Mouse (Mus musculus): ENCODE measurements at regions not wholly inside any gene's neighbourhood (a gene's known extent, or its start where the extent isn't known, plus 50 kb on each side); places are given as distances from the start of the nearest gene placed in this dataset.
A peak's percentile ranks its signal among the peaks of the same experiment; 100 is the strongest.

- no peak for TF ChIP-seq EP300 (optimal IDR thresholded peaks at IDR 0.05)
- peak; percentile 48 for TF ChIP-seq CTCF (IDR thresholded peaks at IDR 0.05; ENCODE audit: low read depth)
These were observed 57.8 kb upstream of the Chchd3 start for GRCm38 (mm10) chr6:33117877-33118276.
